Mouse (Mus musculus) limb, embryonic 14.5 days (tissue): ENCODE results near the gene Cradd. TPM values are rescaled to one million over a fixed set of nuclear protein-coding genes. Genes with fewer than 3 reads are reported as not detected.

Experiments used
- ATAC-seq: fragments of 200-750 bp; cut with Nextera tagmentation; 2 replicates; pipeline ENCODE4 v1.8.0; 2017; ENCODE audit warnings: low read depth, moderate number of reproducible peaks, moderate TSS enrichment; ENCODE audit not compliant: low FRiP score
- DNase-seq: peaks from one replicate; pipeline ENCODE4 v3.0.0-alpha.2; 2015; ENCODE audit warnings: low spot score
- H3K27ac ChIP-seq: fragments of 300-500 bp; sonication (generic); replicated peaks from 2 replicates; pipeline ENCODE4 v1.5.1; 2014; ENCODE audit warnings: low read depth, mild to moderate bottlenecking, low read length, moderate library complexity, mixed read lengths
- H3K27me3 ChIP-seq: fragments of 300-500 bp; sonication (generic); 2 replicates; pipeline ENCODE4 v1.6.1; 2014; ENCODE audit warnings: low read length, mixed read lengths; ENCODE audit not compliant: control insufficient read depth, insufficient read depth
- H3K36me3 ChIP-seq: fragments of 300-500 bp; sonication (generic); 2 replicates; pipeline ENCODE4 v1.6.1; 2014; ENCODE audit warnings: mild to moderate bottlenecking, low read length, moderate library complexity, mixed read lengths; ENCODE audit not compliant: control insufficient read depth, insufficient read depth
- H3K4me1 ChIP-seq: fragments of 300-500 bp; sonication (generic); 2 replicates; pipeline ENCODE4 v1.6.1; 2014; ENCODE audit warnings: antibody characterized with exemption, low read length, mixed read lengths; ENCODE audit not compliant: control insufficient read depth, insufficient read depth
- H3K4me2 ChIP-seq: fragments of 300-500 bp; sonication (generic); replicated peaks from 2 replicates; pipeline ENCODE4 v1.6.1; 2014; ENCODE audit warnings: low read depth, mild to moderate bottlenecking, low read length, moderate library complexity; ENCODE audit not compliant: severe bottlenecking
- H3K4me3 ChIP-seq: fragments of 300-500 bp; sonication (generic); replicated peaks from 2 replicates; pipeline ENCODE4 v1.5.1; 2014; ENCODE audit warnings: low read length
- H3K9ac ChIP-seq: fragments of 300-500 bp; sonication (generic); 2 replicates; pipeline ENCODE4 v1.6.1; 2014; ENCODE audit warnings: mild to moderate bottlenecking, low read depth, low read length, moderate library complexity; ENCODE audit not compliant: severe bottlenecking
- H3K9me3 ChIP-seq: fragments of 300-500 bp; sonication (generic); 2 replicates; pipeline ENCODE4 v1.6.1; 2016; ENCODE audit warnings: low read length; ENCODE audit not compliant: control insufficient read depth
- POLR2A ChIP-seq: fragments of 200-500 bp; IDR thresholded peaks from 2 replicates; pipeline ENCODE4 v1.8.0; 2012; ENCODE audit warnings: inconsistent platforms, mild to moderate bottlenecking, moderate library complexity, borderline replicate concordance; ENCODE audit not compliant: insufficient read depth, insufficient read length; ENCODE audit errors: extremely low read depth
- WGBS: fragments of 180-500 bp; shearing (Covaris S2); extraction: QIAGEN DNeasy Blood & Tissue Kit; methylation state at CpG from one replicate; pipeline ENCODE4 v1.1.7; 2014; 5-methylcytosine and 5-hydroxymethylcytosine counted together
- polyA plus RNA-seq, 2 experiments: library from polyadenylated mRNA; depleted of rRNA in 1 of 2; stranded (reverse) in 1 of 2; unstranded in 1 of 2; fragments of >200 nt; fragmentation: Nextera tagmentation in 1 of 2; extraction: Ambion mirVana in 1 of 2; gene quantifications; 2 replicates each; pipeline versions ENCODE4 v1.2.1 to v1.2.3; 2012 to 2014

Cradd gene
- polyA plus RNA-seq, 2 experiments = 8.1 to 10.4 TPM

GRCm38 (mm10) chr10:95319001-95319400 lies 4.9 kb downstream of the Cradd start:
- ATAC-seq (no peak), DNase-seq (no peak)
- H3K4me1 ChIP-seq = peaks cover 18% of the 10 kb centered on the region
- no peak overlapping the region for H3K4me2 ChIP-seq
- H3K27ac ChIP-seq = no peak overlapping the region
- no peaks in the 10 kb centered on the region for H3K36me3 ChIP-seq
- TF ChIP-seq POLR2A = no peak
- no peaks in the 10 kb centered on the region for H3K9me3 ChIP-seq
- no peak overlapping the region for H3K9ac ChIP-seq
- WGBS = 89% methylated on average over 13 of the region's 13 CpGs
- no peak overlapping the region for H3K4me3 ChIP-seq
- no peaks in the 10 kb centered on the region for H3K27me3 ChIP-seq

- H3K36me3 ChIP-seq = no peaks in the 10 kb centered on the region
- peaks cover 18% of the 10 kb centered on the region for H3K4me1 ChIP-seq
- H3K4me3 ChIP-seq = no peak overlapping the region
- no peak overlapping the region for H3K27ac ChIP-seq
- no peak overlapping the region for H3K9ac ChIP-seq
- H3K9me3 ChIP-seq = no peaks in the 10 kb centered on the region
- H3K27me3 ChIP-seq = no peaks in the 10 kb centered on the region
- DNase-seq (no peak), ATAC-seq (no peak)
- WGBS = 91% methylated on average over 7 of the region's 7 CpGs
- no peak overlapping the region for H3K4me2 ChIP-seq
- TF ChIP-seq POLR2A = no peak
Measured at GRCm38 (mm10) chr10:95318392-95318708, 5.6 kb downstream of the Cradd start.

GRCm38 (mm10) chr10:95317581-95318391 lies 6.1 kb downstream of the Cradd start:
- Histone ChIP-seq H3K9ac (no peak overlapping the region), H3K4me1 (peaks cover 16% of the 10 kb centered on the region), H3K27me3 (no peaks in the 10 kb centered on the region), H3K27ac (no peak overlapping the region), H3K4me3 (no peak overlapping the region), H3K9me3 (no peaks in the 10 kb centered on the region), H3K4me2 (no peak overlapping the region), H3K36me3 (no peaks in the 10 kb centered on the region)
- ATAC-seq (no peak), DNase-seq (no peak)
- WGBS = 90% methylated on average over 21 of the region's 21 CpGs
- no peak for TF ChIP-seq POLR2A

GRCm38 (mm10) chr10:95317091-95317490 lies 6.8 kb downstream of the Cradd start:
- WGBS = 80% methylated on average over 14 of the region's 14 CpGs
- H3K27ac ChIP-seq = no peak overlapping the region
- ATAC-seq = no peak
- H3K9me3 ChIP-seq = no peaks in the 10 kb centered on the region
- no peak overlapping the region for H3K4me2 ChIP-seq
- no peak overlapping the region for H3K4me3 ChIP-seq
- DNase-seq = no peak
- H3K9ac ChIP-seq = no peak overlapping the region
- no peaks in the 10 kb centered on the region for H3K36me3 ChIP-seq
- no peak for TF ChIP-seq POLR2A
- H3K4me1 ChIP-seq = peaks cover 10% of the 10 kb centered on the region
- no peaks in the 10 kb centered on the region for H3K27me3 ChIP-seq

GRCm38 (mm10) chr10:95316675-95317074 lies 7.3 kb downstream of the Cradd start:
- DNase-seq (no peak), ATAC-seq (no peak)
- Histone ChIP-seq H3K9me3 (no peaks in the 10 kb centered on the region), H3K27ac (no peak overlapping the region), H3K36me3 (no peaks in the 10 kb centered on the region), H3K4me1 (peaks cover 10% of the 10 kb centered on the region), H3K4me2 (no peak overlapping the region), H3K27me3 (no peaks in the 10 kb centered on the region), H3K9ac (no peak overlapping the region), H3K4me3 (no peak overlapping the region)
- no peak for TF ChIP-seq POLR2A
- 55% methylated on average over 9 of the region's 9 CpGs for WGBS
